Mouse (Mus musculus) heart, embryonic 14.5 days (tissue): ENCODE data around the gene Man1a2. TPM values are rescaled to one million over a fixed set of nuclear protein-coding genes. Genes with fewer than 3 reads are reported as not detected.

ENCODE experiments used
- ATAC-seq: fragments of 200-750 bp; cut with Nextera tagmentation; 2 replicates; pipeline ENCODE4 v1.8.0; 2017; ENCODE audit warnings: low read depth, moderate TSS enrichment; ENCODE audit not compliant: insufficient number of reproducible peaks, insufficient read depth, low FRiP score
- H3K27ac ChIP-seq, 2 experiments: fragments of 200-500 bp in 1 of 2; fragments of 300-500 bp in 1 of 2; sonication (generic) in 1 of 2; replicated peaks in 1 of 2; 2 replicates each; pipeline ENCODE4 v1.5.1; 2012 to 2014; ENCODE audit warnings: low read depth in 2 of 2, low read length in 2 of 2, control low read depth in 1 of 2, mild to moderate bottlenecking in 1 of 2, mixed read lengths in 1 of 2; ENCODE audit not compliant: control insufficient read depth in 1 of 2, insufficient read depth in 1 of 2
- H3K27me3 ChIP-seq: fragments of 300-500 bp; sonication (generic); 2 replicates; pipeline ENCODE4 v1.6.1; 2014; ENCODE audit warnings: mild to moderate bottlenecking, low read length, control low read depth; ENCODE audit not compliant: control insufficient read depth, insufficient read depth
- H3K36me3 ChIP-seq: fragments of 300-500 bp; sonication (generic); 2 replicates; pipeline ENCODE4 v1.6.1; 2014; ENCODE audit warnings: mild to moderate bottlenecking, control low read depth, low read length, mixed read lengths; ENCODE audit not compliant: control insufficient read depth, insufficient read depth
- H3K4me1 ChIP-seq, 2 experiments: fragments of 200-500 bp in 1 of 2; fragments of 300-500 bp in 1 of 2; sonication (generic) in 1 of 2; 2 replicates each; pipeline ENCODE4 v1.6.1; 2012 to 2014; ENCODE audit warnings: low read length in 2 of 2, control low read depth in 1 of 2, mixed read lengths in 1 of 2; ENCODE audit not compliant: control insufficient read depth in 2 of 2, insufficient read depth in 2 of 2
- H3K4me2 ChIP-seq: fragments of 300-500 bp; sonication (generic); 2 replicates; pipeline ENCODE4 v1.6.1; 2014; ENCODE audit warnings: mild to moderate bottlenecking, low read length
- H3K4me3 ChIP-seq, 2 experiments: fragments of 200-500 bp in 1 of 2; fragments of 300-500 bp in 1 of 2; sonication (generic) in 1 of 2; 2 replicates each; pipeline ENCODE4 v1.5.1; 2012 to 2014; ENCODE audit warnings: low read length in 2 of 2, mild to moderate bottlenecking in 2 of 2, control low read depth in 1 of 2, low read depth in 1 of 2, moderate library complexity in 1 of 2; ENCODE audit not compliant: control insufficient read depth in 1 of 2, insufficient read depth in 1 of 2
- H3K9ac ChIP-seq: fragments of 300-500 bp; sonication (generic); 2 replicates; pipeline ENCODE4 v1.6.1; 2014; ENCODE audit warnings: mild to moderate bottlenecking, low read length
- H3K9me3 ChIP-seq: fragments of 300-500 bp; sonication (generic); 2 replicates; pipeline ENCODE4 v1.6.1; 2016; ENCODE audit warnings: low read length, control low read depth; ENCODE audit not compliant: control insufficient read depth
- WGBS: fragments of 180-500 bp; shearing (Covaris S2); extraction: QIAGEN DNeasy Blood & Tissue Kit; methylation state at CpG from one replicate; pipeline ENCODE4 v1.1.7; 2014; 5-methylcytosine and 5-hydroxymethylcytosine counted together
- polyA plus RNA-seq: library from polyadenylated mRNA; unstranded; fragments of >200 nt; fragmentation: Nextera tagmentation; extraction: Ambion mirVana; gene quantifications from 2 replicates; pipeline ENCODE4 v1.2.1, GENCODE M21; 2014

The Man1a2 gene
- polyA plus RNA-seq, 1 experiment from 2014 or later = 76.3 TPM

DNA sequence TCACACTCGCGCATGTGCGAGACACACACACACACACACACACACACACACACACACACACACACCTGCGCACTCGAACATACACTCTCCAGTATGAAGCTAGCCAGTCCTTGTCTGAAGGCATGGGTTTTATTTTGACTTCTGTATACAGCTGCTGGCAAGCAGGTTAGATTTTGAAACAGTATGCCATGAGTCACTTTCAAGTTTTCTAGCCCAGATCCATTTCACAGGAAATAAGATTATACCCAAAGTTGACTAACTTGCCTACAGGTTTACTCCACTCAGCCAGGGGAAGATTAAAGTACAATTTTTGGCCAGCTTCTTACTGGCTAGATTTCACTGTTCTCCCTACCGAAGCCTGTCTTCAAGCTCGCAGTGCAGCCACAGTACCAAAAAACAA lies 125.9 kb downstream of the Man1a2 start:
- Histone ChIP-seq H3K4me3 (no peak overlapping the region), H3K9me3 (no peaks in the 10 kb centered on the region), H3K9ac (no peak overlapping the region), H3K4me1 (peaks cover under 1 to 4% of the 10 kb centered on the region in 2 experiments; a peak in 2 of 4 replicates), H3K27ac (no peak overlapping the region), H3K36me3 (peaks cover 13% of the 10 kb centered on the region), H3K27me3 (no peaks in the 10 kb centered on the region), H3K4me2 (no peak overlapping the region)
- no peak for ATAC-seq
- WGBS = 96% methylated on average over 7 of the region's 7 CpGs

- Histone ChIP-seq H3K4me2 (no peak overlapping the region), H3K9ac (no peak overlapping the region), H3K27me3 (no peaks in the 10 kb centered on the region), H3K4me1 (no peaks in the 10 kb centered on the region), H3K27ac (no peak overlapping the region), H3K9me3 (no peaks in the 10 kb centered on the region), H3K36me3 (peaks cover 12% of the 10 kb centered on the region), H3K4me3 (no peak overlapping the region)
- ATAC-seq = no peak
- WGBS = 74% methylated on average over 4 of the region's 4 CpGs
Observed at GRCm38 (mm10) chr3:100558211-100558708, 127.0 kb downstream of the Man1a2 start.

- ATAC-seq = no peak
- WGBS = 34% methylated on average over 5 of the region's 5 CpGs
Observed at GRCm38 (mm10) chr3:100554843-100555242, 130.5 kb downstream of the Man1a2 start.

DNA sequence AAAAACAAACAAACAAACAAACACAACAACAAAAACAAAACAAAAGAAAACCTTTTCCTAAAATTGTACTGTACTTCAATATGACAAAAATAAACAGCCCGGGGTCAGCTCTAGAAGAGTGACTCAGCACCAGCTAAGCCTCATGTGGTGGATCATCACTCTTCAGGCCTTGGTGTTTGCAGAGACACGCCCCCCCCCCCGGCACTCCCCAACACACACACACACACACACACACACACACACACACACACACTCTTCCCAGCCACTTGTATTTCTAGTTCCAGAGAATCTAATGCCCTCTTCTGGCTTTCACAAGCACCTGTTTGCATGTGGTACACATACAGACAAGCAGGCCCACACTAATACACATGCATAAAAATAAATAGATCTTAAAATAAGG lies 133.1 kb downstream of the Man1a2 start:
- ATAC-seq = no peak
- Histone ChIP-seq H3K9ac (no peak overlapping the region), H3K4me1 (no peaks in the 10 kb centered on the region), H3K36me3 (no peaks in the 10 kb centered on the region), H3K9me3 (no peaks in the 10 kb centered on the region), H3K4me3 (no peak overlapping the region), H3K27ac (no peak overlapping the region), H3K27me3 (no peaks in the 10 kb centered on the region), H3K4me2 (no peak overlapping the region)
- whole genome bisulfite sequencing = 92% methylated on average over 3 of the region's 3 CpGs

More at GRCm38 (mm10) chr3:100554843-100555242, 130.5 kb downstream of the Man1a2 start:
- Histone ChIP-seq H3K36me3 (no peaks in the 10 kb centered on the region), H3K27me3 (no peaks in the 10 kb centered on the region), H3K4me3 (no peak overlapping the region), H3K9me3 (no peaks in the 10 kb centered on the region), H3K4me1 (no peaks in the 10 kb centered on the region), H3K27ac (no peak overlapping the region), H3K9ac (no peak overlapping the region), H3K4me2 (no peak overlapping the region)

DNA sequence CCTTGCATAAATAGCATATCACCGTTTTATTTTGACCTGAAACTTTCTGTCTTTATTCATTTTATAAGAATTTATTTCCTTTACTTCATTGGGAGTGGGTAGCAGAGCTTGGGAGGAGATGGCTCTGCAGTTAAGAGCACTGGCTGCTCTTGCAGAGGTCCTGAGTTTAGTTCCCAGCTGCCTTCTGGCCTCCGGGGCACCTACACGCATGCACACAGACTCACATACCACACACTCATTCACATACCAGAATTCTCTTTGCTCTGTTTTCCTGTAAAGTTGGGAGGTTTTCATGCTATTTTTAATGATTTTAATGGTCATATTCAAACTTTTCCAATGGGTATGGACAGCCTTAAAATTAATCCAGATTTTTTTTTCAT lies 137.4 kb downstream of the Man1a2 start:
- Histone ChIP-seq H3K9me3 (no peaks in the 10 kb centered on the region), H3K27ac (no peak overlapping the region), H3K36me3 (no peaks in the 10 kb centered on the region), H3K27me3 (no peaks in the 10 kb centered on the region), H3K4me1 (no peaks in the 10 kb centered on the region), H3K4me3 (no peak overlapping the region), H3K4me2 (no peak overlapping the region), H3K9ac (no peak overlapping the region)
- no peak for ATAC-seq
- 61% methylated on average over 3 of the region's 3 CpGs for WGBS

DNA sequence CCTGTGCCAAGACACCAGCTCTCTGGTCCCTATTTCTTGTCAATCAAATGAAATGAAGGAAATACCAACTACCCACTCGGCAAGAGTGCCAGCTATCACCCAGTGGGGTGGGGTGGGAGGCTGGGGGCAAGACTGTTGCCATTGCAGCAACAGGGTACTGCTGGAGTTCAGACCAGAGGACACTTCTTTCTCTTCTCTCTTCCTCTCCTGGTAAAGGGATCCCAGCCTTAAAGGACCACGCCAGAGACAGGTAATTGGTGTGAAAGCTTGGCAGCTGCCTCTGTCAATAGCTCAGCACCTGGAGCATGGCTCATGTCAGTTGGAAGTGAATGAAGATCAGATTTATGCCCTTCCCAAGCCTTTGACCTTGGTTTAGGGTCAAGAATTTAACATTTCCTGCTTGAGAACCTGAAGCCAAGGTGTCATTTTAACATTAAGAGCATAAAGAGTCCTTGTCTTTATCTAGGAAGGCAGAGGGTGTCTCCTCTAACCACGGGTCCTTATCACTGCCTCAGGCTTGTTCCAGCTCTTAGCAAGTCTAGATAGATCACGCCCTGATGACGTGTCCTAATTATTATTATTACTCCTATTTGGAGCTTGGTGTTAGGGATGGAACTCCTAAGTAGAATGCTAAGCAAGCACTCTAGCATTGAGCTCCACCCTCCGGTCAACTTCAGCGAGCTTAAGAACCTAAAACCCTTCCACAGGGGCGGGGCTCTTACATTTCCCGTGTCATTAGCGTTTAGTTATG lies 138.0 kb downstream of the Man1a2 start:
- H3K4me1 ChIP-seq = no peaks in the 10 kb centered on the region
- ATAC-seq = no peak
- no peaks in the 10 kb centered on the region for H3K36me3 ChIP-seq
- H3K27ac ChIP-seq = no peak overlapping the region
- no peak overlapping the region for H3K4me3 ChIP-seq
- 59% methylated on average over 10 of the region's 10 CpGs for WGBS
- H3K4me2 ChIP-seq = no peak overlapping the region
- H3K9ac ChIP-seq = no peak overlapping the region
- no peaks in the 10 kb centered on the region for H3K9me3 ChIP-seq
- H3K27me3 ChIP-seq = no peaks in the 10 kb centered on the region

DNA sequence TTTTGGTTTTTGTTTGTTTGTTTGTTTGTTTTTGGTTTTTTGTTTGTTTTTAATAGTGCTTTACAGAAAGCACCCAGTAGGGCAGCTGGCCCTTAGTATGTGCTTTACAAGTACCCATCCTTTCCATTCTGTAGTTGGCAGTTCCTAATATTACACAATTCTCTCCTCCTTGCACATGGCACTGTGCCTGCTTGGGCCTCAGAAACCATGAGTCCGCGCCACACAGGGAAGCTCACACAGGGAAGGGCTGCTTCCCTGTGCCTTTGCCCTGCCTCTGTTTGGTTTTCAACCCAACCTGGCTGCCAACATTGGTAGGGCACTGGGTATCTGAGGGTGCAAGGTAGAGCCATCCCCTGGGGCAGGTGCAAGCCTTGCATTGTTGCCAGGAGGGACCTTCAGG lies 148.6 kb downstream of the Man1a2 start:
- no peaks in the 10 kb centered on the region for H3K9me3 ChIP-seq
- WGBS = 96% methylated on average over 2 of the region's 2 CpGs

DNA sequence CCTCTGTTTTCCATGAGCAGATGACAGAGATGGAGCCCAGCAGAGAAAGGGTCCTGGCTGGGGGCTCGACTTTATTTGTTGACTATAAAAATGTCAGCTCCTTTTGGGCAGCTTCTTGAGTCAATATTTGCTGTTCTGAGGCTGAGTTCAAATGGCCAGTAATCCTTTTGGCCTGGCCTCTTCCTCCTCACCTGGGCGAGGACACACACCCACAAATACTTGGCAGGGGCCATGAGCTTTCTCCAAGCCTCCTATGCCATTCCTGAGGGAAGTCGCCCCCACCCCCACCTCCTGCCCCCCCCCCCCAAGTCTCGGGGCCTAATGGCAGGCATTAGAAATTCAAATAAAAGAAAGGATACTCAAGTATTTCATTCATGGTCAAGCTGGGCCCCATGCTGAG lies 149.4 kb downstream of the Man1a2 start:
- H3K27ac ChIP-seq = no peak overlapping the region
- WGBS = 63% methylated on average over 4 of the region's 4 CpGs
- no peak overlapping the region for H3K4me2 ChIP-seq
- no peaks in the 10 kb centered on the region for H3K9me3 ChIP-seq
- no peak overlapping the region for H3K4me3 ChIP-seq
- no peaks in the 10 kb centered on the region for H3K36me3 ChIP-seq
- H3K9ac ChIP-seq = no peak overlapping the region
- no peaks in the 10 kb centered on the region for H3K27me3 ChIP-seq
- ATAC-seq = no peak
- no peaks in the 10 kb centered on the region for H3K4me1 ChIP-seq

More for the DNA sequence above, 148.6 kb downstream of the Man1a2 start:
- H3K4me2 ChIP-seq = no peak overlapping the region
- H3K36me3 ChIP-seq = no peaks in the 10 kb centered on the region
- ATAC-seq = no peak
- H3K27me3 ChIP-seq = no peaks in the 10 kb centered on the region
- H3K4me3 ChIP-seq = no peak overlapping the region
- no peak overlapping the region for H3K9ac ChIP-seq
- H3K4me1 ChIP-seq = no peaks in the 10 kb centered on the region
- no peak overlapping the region for H3K27ac ChIP-seq
